In the genomic region with DNA sequence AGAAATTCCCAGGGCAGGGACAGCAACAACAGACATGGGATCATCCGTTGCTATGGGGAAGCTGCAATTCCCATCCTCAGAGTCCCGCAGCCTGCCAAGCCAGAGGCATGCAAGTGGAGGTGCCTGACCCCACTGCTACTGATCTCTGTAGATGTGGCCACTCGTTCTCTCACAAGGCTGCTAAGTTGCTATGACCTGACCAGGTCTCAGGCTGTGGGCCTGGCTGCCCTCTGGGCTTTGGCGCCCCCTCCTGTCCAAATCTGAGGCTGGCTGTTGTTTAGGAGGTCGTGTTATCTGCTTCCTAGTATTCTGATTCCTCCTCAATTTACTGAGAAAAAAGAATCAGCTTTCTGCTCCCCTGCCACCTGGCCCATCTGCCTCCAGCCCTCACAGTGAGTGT, we compare ENCODE assay signal across 8 mouse cellular contexts. TPM values are rescaled to one million over a fixed set of nuclear protein-coding genes. Genes with fewer than 3 reads are reported as not detected.
DNase-seq lines count a peak whose midpoint lies in the region; ATAC-seq and TF ChIP-seq lines count a peak whose summit lies in the region.

No protein-coding gene starts in this region.

- peaks cover 9% of the 10 kb centered on the region; the same call in 1 of the 2 replicates for H3K4me1 ChIP-seq in hindbrain, postnatal 0 days (ENCODE audit: insufficient read depth, low read length)
- peaks cover 19% of the 10 kb centered on the region for H3K4me1 ChIP-seq in olfactory bulb, adult 2 months (ENCODE audit: control insufficient read depth, insufficient read depth, low read length)

- no peak overlapping the region for H3K9ac ChIP-seq in hindbrain, postnatal 0 days (replicated peaks; ENCODE audit: low read length)

- 29% methylated on average over 5 of the region's 5 CpGs for WGBS in hindbrain, postnatal 0 days
- WGBS in olfactory bulb, adult 2 months = 35% methylated on average over 5 of the region's 5 CpGs

- H3K4me2 ChIP-seq in hindbrain, postnatal 0 days (ENCODE audit: low read depth, low read length) = no peak overlapping the region

- no peak overlapping the region for H3K4me3 ChIP-seq in hindbrain, postnatal 0 days (ENCODE audit: low read length)
- no peak overlapping the region for H3K4me3 ChIP-seq in olfactory bulb, adult 2 months (ENCODE audit: insufficient read depth, low read depth, low read length)

- H3K27me3 ChIP-seq in hindbrain, postnatal 0 days (ENCODE audit: insufficient read depth, low read length) = no peaks in the 10 kb centered on the region

- no peaks in the 10 kb centered on the region for H3K9me3 ChIP-seq in hindbrain, postnatal 0 days (ENCODE audit: low read length)

- H3K27ac ChIP-seq in hindbrain, postnatal 0 days = peak overlapping the region; percentile 28; the same call in 1 of the 2 replicates
- peak overlapping the region; percentile 36; the same call in 1 of the 2 replicates for H3K27ac ChIP-seq in olfactory bulb, adult 2 months (ENCODE audit: insufficient read depth, low read depth, low read length)

- DNase-seq in NIH3T3 (ENCODE audit: low read depth) = peak; percentile 65
- peak; percentile 87 to 89 for DNase-seq in cerebellum, postnatal 10 days
- peak; percentile 56 for DNase-seq in gastrocnemius, adult 18-20 months (ENCODE audit: low spot score)
- DNase-seq in hindbrain, postnatal 0 days (ENCODE audit: low spot score) = peak; percentile 42
- DNase-seq in lung, adult 18-20 months = peak; percentile 41 to 43
- no peak for DNase-seq in left cerebral cortex, postnatal 36 days (ENCODE audit: low spot score in 2 of 2)

- peak; percentile 61 for ATAC-seq in CD4-positive, CD25-positive, alpha-beta regulatory T cell, adult 4 months
- ATAC-seq in hindbrain, postnatal 0 days = peak; percentile 70

- H3K36me3 ChIP-seq in hindbrain, postnatal 0 days (ENCODE audit: insufficient read depth, low read length) = no peaks in the 10 kb centered on the region

- no peak for TF ChIP-seq POLR2A in olfactory bulb, adult 2 months (IDR thresholded peaks at IDR 0.05; ENCODE audit: insufficient read depth, low read depth, low read length)

- intact Hi-C loops in left cerebral cortex, postnatal 36 days (cut with DNase I) = loop anchor here (2.0 kb wide), 1 partner anchor 65 kb away; a partner anchor contains a TSS

- peak; percentile 61 for TF ChIP-seq CTCF in hindbrain, postnatal 0 days (IDR thresholded peaks at IDR 0.05; ENCODE audit: low read depth)
- TF ChIP-seq CTCF in olfactory bulb, adult 2 months (IDR thresholded peaks at IDR 0.05; ENCODE audit: insufficient read depth, low read depth, low read length) = peak; percentile 60

RNA-seq across cellular contexts. Expression of a gene that starts 29.4 kb away (rescaled TPM):
- polyA plus RNA-seq in CD4-positive, CD25-positive, alpha-beta regulatory T cell, adult 4 months (2017; shearing (Covaris generic)) = 10 to 100 TPM; 36.6 to 38.3 TPM
- total RNA-seq in gastrocnemius, adult 18-20 months (2021) = 1 to 10 TPM; 6.8 to 8.2 TPM
- total RNA-seq in hindbrain, postnatal 0 days (2014; rRNA removed) = 11.9 and 17.8 TPM in 2 replicates
- polyA plus RNA-seq in hindbrain, postnatal 0 days (2015; fragmentation: Nextera tagmentation; extraction: Ambion mirVana) = 16.7 and 18.4 TPM in 2 replicates
- polyA plus RNA-seq in olfactory bulb, adult 2 months (2012; ENCODE audit: insufficient read depth, insufficient read length, low replicate concordance, missing spikeins) = not detected in 2 replicates
- total RNA-seq in left cerebral cortex, postnatal 36 days (2021) = 10 to 100 TPM; 10.2 to 10.9 TPM

Comparison
In these comparisons a context has a peak if more than half of its experiments do, and no peak if none do; other contexts are left out.
1. DNase-seq: peak in NIH3T3 (single experiment), cerebellum, postnatal 10 days (2 of 2), gastrocnemius, adult 18-20 months (single experiment), hindbrain, postnatal 0 days (single experiment) and lung, adult 18-20 months (2 of 2); none in left cerebral cortex, postnatal 36 days (0 of 2).